In the genomic region with DNA sequence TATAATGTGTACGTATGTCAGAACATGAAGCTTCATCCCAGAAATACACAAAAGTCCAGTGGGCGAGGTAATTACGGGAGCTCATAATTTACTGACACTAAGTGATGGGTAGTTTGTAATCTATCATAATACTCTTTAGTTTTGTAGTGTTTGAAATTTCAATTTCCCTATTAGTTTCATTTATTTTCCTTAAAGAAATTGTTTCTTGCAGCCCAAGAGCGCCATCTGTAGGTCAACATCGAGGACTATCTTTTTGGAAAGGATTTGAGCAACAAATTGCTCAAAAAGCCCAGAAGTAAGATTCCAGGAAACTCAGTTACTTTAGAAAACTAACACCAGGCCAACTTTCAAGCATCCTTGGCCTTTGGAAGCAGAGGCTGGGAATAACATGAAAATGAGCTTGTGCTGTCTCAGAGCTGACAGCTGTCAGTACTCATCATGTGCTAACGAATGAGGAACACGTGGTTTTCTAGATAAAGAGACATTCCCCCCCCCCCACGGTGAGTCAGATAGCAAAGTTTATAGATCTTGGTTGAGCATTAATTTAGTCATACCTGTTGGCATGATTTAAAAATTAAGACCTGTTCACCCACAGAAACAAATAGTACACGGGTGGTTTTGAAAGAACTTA, we compare ENCODE assay signal across 8 mouse cellular contexts. TPM values are rescaled to one million over a fixed set of nuclear protein-coding genes. Genes with fewer than 3 reads are reported as not detected.
DNase-seq lines count a peak whose midpoint lies in the region; ATAC-seq and TF ChIP-seq lines count a peak whose summit lies in the region.

No protein-coding gene starts in this region.

- H3K79me2 ChIP-seq in myocyte (ENCODE audit: control insufficient read depth, insufficient read depth): no peaks in the 10 kb centered on the region

- H3K9me3 ChIP-seq in forebrain, embryonic 14.5 days (replicated peaks; ENCODE audit: control insufficient read depth, low read length): no peaks in the 10 kb centered on the region
- H3K9me3 ChIP-seq in forebrain, embryonic 16.5 days (ENCODE audit: control insufficient read depth, low read length): no peaks in the 10 kb centered on the region

- no peak overlapping the region for H3K4me3 ChIP-seq in forebrain, embryonic 14.5 days (ENCODE audit: low read depth, low read length)
- no peak overlapping the region for H3K4me3 ChIP-seq in forebrain, embryonic 16.5 days (replicated peaks; ENCODE audit: low read length)
- no peak overlapping the region for H3K4me3 ChIP-seq in cortical plate, adult 2 months (ENCODE audit: insufficient read depth, low read length)
- H3K4me3 ChIP-seq in myocyte: no peak overlapping the region

- no peak for TF ChIP-seq POLR2A in cortical plate, adult 2 months (IDR thresholded peaks at IDR 0.05; ENCODE audit: extremely low read depth, insufficient read depth, low read length)
- no peak for TF ChIP-seq POLR2A in myocyte (IDR thresholded peaks at IDR 0.05; ENCODE audit: insufficient read length, low read depth)

- DNase-seq in forebrain, embryonic 14.5 days (ENCODE audit: low spot score): peak; percentile 77
- peak; percentile 12 to 51 for DNase-seq in left cerebral cortex, postnatal 25 days (ENCODE audit: low spot score in 2 of 2)
- no peak for DNase-seq in left cerebral cortex, adult 11 months (ENCODE audit: low spot score)
- DNase-seq in CD4-positive helper T cell, adult 2 months (ENCODE audit: low read depth, low spot score): peak; percentile 13

- intact Hi-C loops in left cerebral cortex, postnatal 25 days (cut with DNase I): loop anchor here (10.0 kb wide), 1 partner anchor 175 kb away; no protein-coding TSS in a partner anchor

- no peak overlapping the region for H3K4me2 ChIP-seq in forebrain, embryonic 14.5 days (ENCODE audit: low read length)
- H3K4me2 ChIP-seq in forebrain, embryonic 16.5 days (ENCODE audit: low read length): no peak overlapping the region
- H3K4me2 ChIP-seq in myocyte (ENCODE audit: low read depth): peak overlapping the region; percentile 15

- H3K27ac ChIP-seq in forebrain, embryonic 14.5 days (ENCODE audit: low read depth, low read length): no peak overlapping the region
- H3K27ac ChIP-seq in forebrain, embryonic 16.5 days (ENCODE audit: low read length): no peak overlapping the region
- no peak overlapping the region for H3K27ac ChIP-seq in cortical plate, adult 2 months (ENCODE audit: insufficient read depth, low read length)

- H3K9ac ChIP-seq in forebrain, embryonic 14.5 days (ENCODE audit: low read length): no peak overlapping the region
- no peak overlapping the region for H3K9ac ChIP-seq in forebrain, embryonic 16.5 days (replicated peaks; ENCODE audit: low read depth, low read length)

- ATAC-seq in forebrain, embryonic 14.5 days: no peak
- no peak for ATAC-seq in forebrain, embryonic 16.5 days
- no peak for ATAC-seq in megakaryocyte, adult 5-6 weeks (ENCODE audit: poor library complexity, severe bottlenecking)

- no peaks in the 10 kb centered on the region for H3K36me3 ChIP-seq in forebrain, embryonic 14.5 days (ENCODE audit: control insufficient read depth, insufficient read depth, low read length)
- no peaks in the 10 kb centered on the region for H3K36me3 ChIP-seq in forebrain, embryonic 16.5 days (ENCODE audit: control insufficient read depth, insufficient read depth)
- H3K36me3 ChIP-seq in myocyte (ENCODE audit: control insufficient read depth, insufficient read depth): no peaks in the 10 kb centered on the region

- 65% methylated on average over 9 of the region's 9 CpGs for WGBS in forebrain, embryonic 14.5 days
- WGBS in forebrain, embryonic 16.5 days: 64% methylated on average over 9 of the region's 9 CpGs

- no peaks in the 10 kb centered on the region for H3K4me1 ChIP-seq in forebrain, embryonic 14.5 days (ENCODE audit: control insufficient read depth, insufficient read depth, low read length)
- no peaks in the 10 kb centered on the region for H3K4me1 ChIP-seq in forebrain, embryonic 16.5 days (replicated peaks; ENCODE audit: control insufficient read depth, insufficient read depth, low read length)
- no peaks in the 10 kb centered on the region for H3K4me1 ChIP-seq in cortical plate, adult 2 months (ENCODE audit: control insufficient read depth, insufficient read depth, low read length)

- no peak overlapping the region for H3ac ChIP-seq in myocyte (ENCODE audit: control insufficient read depth, insufficient read length)

- TF ChIP-seq CTCF in cortical plate, adult 2 months (IDR thresholded peaks at IDR 0.05; ENCODE audit: extremely low read depth, insufficient read depth, low read length): peak; percentile 55; the same call in 1 of the 2 replicates

- H3K27me3 ChIP-seq in forebrain, embryonic 14.5 days (replicated peaks; ENCODE audit: control insufficient read depth, insufficient read depth, low read length): no peaks in the 10 kb centered on the region
- H3K27me3 ChIP-seq in forebrain, embryonic 16.5 days (replicated peaks; ENCODE audit: control insufficient read depth, insufficient read depth, low read length): no peaks in the 10 kb centered on the region
- no peaks in the 10 kb centered on the region for H3K27me3 ChIP-seq in myocyte (ENCODE audit: control insufficient read depth, insufficient read depth, insufficient read length)

TF ChIP-seq in myocyte, 11 proteins besides CTCF, POLR2A, EP300 and RAD21:
- TF ChIP-seq TCF12 (IDR thresholded peaks at IDR 0.05; ENCODE audit: insufficient read depth, poor library complexity, severe bottlenecking): no peak
- TF ChIP-seq CEBPB (IDR thresholded peaks at IDR 0.05; ENCODE audit: insufficient read depth, poor library complexity, severe bottlenecking): no peak
- no peak for TF ChIP-seq TCF3 (IDR thresholded peaks at IDR 0.05; ENCODE audit: insufficient read length, low read depth)
- TF ChIP-seq MYOD1 (IDR thresholded peaks at IDR 0.05; ENCODE audit: control insufficient read depth in 1 of 3, insufficient read length in 2 of 3, low read depth in 2 of 3): no peak
- TF ChIP-seq REST (IDR thresholded peaks at IDR 0.05; ENCODE audit: insufficient read depth, insufficient read length): no peak
- TF ChIP-seq USF1 (IDR thresholded peaks at IDR 0.05; ENCODE audit: low read depth): no peak
- no peak for TF ChIP-seq MYOG (IDR thresholded peaks at IDR 0.05; ENCODE audit: control insufficient read depth in 1 of 3, insufficient read depth in 1 of 3, insufficient read length in 2 of 3, low read depth in 2 of 3)
TF ChIP-seq in myocyte: peak in this region for 0.

RNA-seq across cellular contexts. Expression of gene Acpp, which starts 42.1 kb away (rescaled TPM):
- polyA plus RNA-seq in forebrain, embryonic 14.5 days (2014; fragmentation: Nextera tagmentation; extraction: Ambion mirVana): 0.10 and 0.17 TPM in 2 replicates
- polyA plus RNA-seq in forebrain, embryonic 16.5 days (2015; fragmentation: Nextera tagmentation; extraction: Ambion mirVana): 0.09 and 0.28 TPM in 2 replicates
- total RNA-seq in left cerebral cortex, postnatal 25 days (2021): under 1 TPM; 0.14 to 0.16 TPM
- polyA plus RNA-seq in cortical plate, adult 2 months (2012; rRNA removed): 0.09 and 0.17 TPM in 2 replicates
- 0.35 TPM for polyA plus RNA-seq in myocyte (2012; fragmentation: generic; extraction: Trizol)
- 12.8 and 14.8 TPM in 2 replicates for total RNA-seq in megakaryocyte, adult 5-6 weeks (2015)
- 10.9 and 17.7 TPM in 2 replicates for total RNA-seq in megakaryocyte, adult 5-6 weeks (2017)
